Mouse (Mus musculus): ENCODE results near the gene Polr2j. TPM values are rescaled to one million over a fixed set of nuclear protein-coding genes. Genes with fewer than 3 reads are reported as not detected.

Gene Polr2j
- polyA plus RNA-seq, 1 experiment from 2014 or later = 261 TPM

DNA sequence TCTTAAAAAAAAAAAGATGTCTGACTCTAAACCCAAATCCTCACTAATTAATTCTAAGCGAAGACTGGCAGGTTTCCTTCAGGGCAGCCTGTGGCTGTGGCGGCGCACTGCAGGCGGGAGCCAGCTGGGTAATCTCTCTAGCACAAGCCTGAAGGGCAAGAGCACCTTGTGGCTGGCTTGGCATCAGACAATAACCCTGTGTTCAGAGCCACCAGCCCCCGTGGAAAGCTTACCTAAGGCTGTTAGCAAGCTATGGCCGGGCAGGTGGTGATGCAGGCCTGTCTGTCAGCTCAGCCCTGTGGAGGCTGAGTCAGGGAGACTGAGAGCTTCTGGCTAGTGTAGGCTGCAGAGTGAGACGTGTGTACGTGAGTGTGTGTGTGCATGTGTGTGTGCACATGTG lies 48.8 kb downstream of the Polr2j start:
- DNase-seq (ENCODE audit: low spot score) (no peak), ATAC-seq (replicated peaks; ENCODE audit: low FRiP score) (no peak)
- 0 out of 2 replicates have a peak, but pooled peaks cover 3% of the 10 kb centered on the region for H3K4me1 ChIP-seq (replicated peaks; ENCODE audit: control insufficient read depth, insufficient read depth, low read length)
- peaks cover 4% of the 10 kb centered on the region; the same call in 1 of the 2 replicates for H3K36me3 ChIP-seq (ENCODE audit: control insufficient read depth, insufficient read depth, low read length)
- 82% methylated on average over 8 of the region's 8 CpGs for WGBS
- no peaks in the 10 kb centered on the region for H3K27me3 ChIP-seq (replicated peaks; ENCODE audit: control insufficient read depth, insufficient read depth, low read length)
- H3K9ac ChIP-seq (ENCODE audit: low read depth, low read length) = no peak overlapping the region
- no peak overlapping the region for H3K4me3 ChIP-seq (ENCODE audit: low read depth, low read length)
- no peak overlapping the region for H3K4me2 ChIP-seq
- no peak overlapping the region for H3K27ac ChIP-seq (ENCODE audit: low read depth, low read length)
- no peaks in the 10 kb centered on the region for H3K9me3 ChIP-seq (ENCODE audit: control insufficient read depth, low read length)

DNA sequence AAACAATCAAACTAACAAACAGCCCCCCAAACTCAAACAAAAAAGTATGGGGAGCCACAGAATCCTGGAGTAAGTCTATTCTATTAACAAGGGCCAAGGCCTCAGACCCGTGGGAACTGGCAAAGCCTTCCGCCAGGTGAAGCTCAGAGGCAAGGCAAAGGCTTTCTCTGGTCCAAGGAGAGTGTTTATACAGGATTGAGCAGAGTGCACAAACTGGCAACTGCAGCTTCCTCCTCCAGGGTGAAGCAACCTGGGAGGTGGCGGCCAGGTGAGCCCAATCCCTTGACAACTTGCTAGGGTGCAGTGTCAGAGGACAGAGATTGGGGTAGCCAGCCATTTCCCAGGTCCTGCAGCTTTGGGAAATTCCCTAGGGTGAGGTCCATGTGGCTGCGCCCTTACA lies 50.9 kb downstream of the Polr2j start:
- Histone ChIP-seq H3K9me3 (ENCODE audit: control insufficient read depth, low read length) (no peaks in the 10 kb centered on the region), H3K9ac (ENCODE audit: low read depth, low read length) (no peak overlapping the region), H3K27ac (ENCODE audit: low read depth, low read length) (no peak overlapping the region), H3K4me1 (replicated peaks; ENCODE audit: control insufficient read depth, insufficient read depth, low read length) (peaks cover 10% of the 10 kb centered on the region), H3K36me3 (ENCODE audit: control insufficient read depth, insufficient read depth, low read length) (peaks cover 4% of the 10 kb centered on the region; the same call in 1 of the 2 replicates), H3K4me2 (no peak overlapping the region), H3K27me3 (replicated peaks; ENCODE audit: control insufficient read depth, insufficient read depth, low read length) (no peaks in the 10 kb centered on the region), H3K4me3 (ENCODE audit: low read depth, low read length) (no peak overlapping the region)
- DNase-seq (ENCODE audit: low spot score) = no peak
- ATAC-seq (replicated peaks; ENCODE audit: low FRiP score) = no peak
- WGBS = 81% methylated on average over 4 of the region's 4 CpGs

DNA sequence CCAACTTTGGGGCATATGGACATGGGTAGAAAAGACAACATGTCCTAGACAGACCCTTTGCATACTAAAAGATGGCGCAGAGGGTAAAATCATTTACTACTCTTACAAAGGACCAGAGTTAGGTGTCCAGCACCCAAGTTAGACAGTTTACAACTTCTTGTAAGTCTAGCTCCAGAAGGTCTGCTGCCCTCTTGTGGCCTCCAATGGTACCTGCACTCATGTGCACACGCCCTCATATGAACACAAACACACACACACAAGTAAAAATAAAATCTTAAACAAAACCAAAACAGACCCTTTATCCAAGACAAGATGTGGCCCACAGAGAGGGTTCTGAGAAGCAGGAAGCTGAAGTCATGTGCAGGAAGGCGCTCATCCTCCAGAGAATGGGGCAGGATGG lies 51.6 kb downstream of the Polr2j start:
- H3K27ac ChIP-seq (ENCODE audit: low read depth, low read length) = no peak overlapping the region
- H3K4me3 ChIP-seq (ENCODE audit: low read depth, low read length) = no peak overlapping the region
- H3K27me3 ChIP-seq (replicated peaks; ENCODE audit: control insufficient read depth, insufficient read depth, low read length) = no peaks in the 10 kb centered on the region
- 93% methylated on average over 3 of the region's 3 CpGs for WGBS
- ATAC-seq (replicated peaks; ENCODE audit: low FRiP score) (no peak), DNase-seq (ENCODE audit: low spot score) (no peak)
- no peak overlapping the region for H3K4me2 ChIP-seq
- H3K9me3 ChIP-seq (ENCODE audit: control insufficient read depth, low read length) = no peaks in the 10 kb centered on the region
- H3K9ac ChIP-seq (ENCODE audit: low read depth, low read length) = no peak overlapping the region
- H3K4me1 ChIP-seq (replicated peaks; ENCODE audit: control insufficient read depth, insufficient read depth, low read length) = peaks cover 11% of the 10 kb centered on the region
- peaks cover 4% of the 10 kb centered on the region; the same call in 1 of the 2 replicates for H3K36me3 ChIP-seq (ENCODE audit: control insufficient read depth, insufficient read depth, low read length)

DNA sequence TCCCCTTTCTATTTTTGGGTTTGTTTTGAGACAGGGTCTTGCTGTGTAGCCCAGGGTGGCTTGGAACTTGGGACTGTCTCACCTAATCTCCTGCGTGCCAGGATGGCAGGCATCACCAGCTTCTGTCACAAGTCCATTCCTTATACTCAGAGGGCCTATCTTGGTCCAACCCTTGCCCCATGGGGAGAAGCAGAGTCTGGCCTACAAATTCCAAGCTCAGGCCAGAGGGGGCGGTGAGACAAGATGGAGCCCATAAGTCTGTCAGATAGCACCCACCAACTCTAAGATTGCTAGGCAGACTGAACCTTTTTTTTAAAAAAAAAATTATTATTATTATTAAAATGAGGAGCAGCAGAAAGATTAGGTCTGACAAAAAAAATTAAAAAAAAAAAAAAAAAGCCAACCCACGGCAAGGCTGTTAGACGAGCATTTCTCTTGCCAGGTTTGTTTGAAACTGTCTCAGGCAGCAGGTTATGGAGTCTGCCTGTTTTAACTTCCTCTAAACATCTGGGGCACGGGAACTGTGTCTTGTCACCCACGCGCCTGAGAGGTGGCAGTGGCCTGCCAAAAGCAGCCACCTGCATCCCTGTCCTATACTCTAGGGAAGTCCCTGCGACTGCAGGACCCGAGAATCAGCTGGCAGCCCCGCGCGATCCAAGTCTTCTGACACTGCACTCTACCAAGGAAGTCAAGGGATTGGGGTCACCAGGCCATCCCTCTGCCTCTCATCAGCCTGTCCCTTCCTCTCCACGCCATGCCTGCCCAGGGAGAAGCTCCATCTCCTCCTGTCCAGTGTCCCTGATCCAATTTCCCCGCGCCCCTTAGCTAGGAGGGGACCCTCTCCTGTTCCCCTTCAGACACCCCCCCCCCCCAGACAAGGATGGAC lies 53.4 kb downstream of the Polr2j start:
- H3K27me3 ChIP-seq (replicated peaks; ENCODE audit: control insufficient read depth, insufficient read depth, low read length) = no peaks in the 10 kb centered on the region
- no peaks in the 10 kb centered on the region for H3K9me3 ChIP-seq (ENCODE audit: control insufficient read depth, low read length)
- peak; percentile 62 for DNase-seq (ENCODE audit: low spot score)
- ATAC-seq (replicated peaks; ENCODE audit: low FRiP score) = peak; percentile 46
- WGBS = 10% methylated on average over 15 of the region's 15 CpGs
- H3K4me3 ChIP-seq (ENCODE audit: low read depth, low read length) = peak overlapping the region; percentile 71
- peaks cover 11% of the 10 kb centered on the region for H3K4me1 ChIP-seq (replicated peaks; ENCODE audit: control insufficient read depth, insufficient read depth, low read length)
- H3K4me2 ChIP-seq = peak overlapping the region; percentile 98
- peak overlapping the region; percentile 76 for H3K9ac ChIP-seq (ENCODE audit: low read depth, low read length)
- peaks cover 4% of the 10 kb centered on the region; the same call in 1 of the 2 replicates for H3K36me3 ChIP-seq (ENCODE audit: control insufficient read depth, insufficient read depth, low read length)
- peak overlapping the region; percentile 29; the same call in 1 of the 2 replicates for H3K27ac ChIP-seq (ENCODE audit: low read depth, low read length)

- Histone ChIP-seq H3K4me1 (replicated peaks; ENCODE audit: control insufficient read depth, insufficient read depth, low read length) (peaks cover 11% of the 10 kb centered on the region), H3K27ac (ENCODE audit: low read depth, low read length) (peak within 1 kb of the TSS; percentile 74), H3K36me3 (ENCODE audit: control insufficient read depth, insufficient read depth, low read length) (peaks cover 4% of the 10 kb centered on the region; the same call in 1 of the 2 replicates), H3K9me3 (ENCODE audit: control insufficient read depth, low read length) (no peaks in the 10 kb centered on the region), H3K4me2 (peak within 1 kb of the TSS; percentile 98), H3K27me3 (replicated peaks; ENCODE audit: control insufficient read depth, insufficient read depth, low read length) (no peaks in the 10 kb centered on the region), H3K4me3 (ENCODE audit: low read depth, low read length) (peak within 1 kb of the TSS; percentile 71), H3K9ac (ENCODE audit: low read depth, low read length) (peak within 1 kb of the TSS; percentile 76)
- DNase-seq (ENCODE audit: low spot score) (peak; percentile 82), ATAC-seq (replicated peaks; ENCODE audit: low FRiP score) (peak; percentile 85)
- WGBS = 4% methylated on average over 48 of the region's 49 CpGs
Observed at GRCm38 (mm10) chr5:136170512-136171362, 54.3 kb downstream of the Polr2j start, which contains the start of gene Orai2. Gene Orai2 (minus strand): TSS chr5:136170713.

GRCm38 (mm10) chr5:136171363-136172341 lies 55.2 kb downstream of the Polr2j start:
- 21% methylated on average over 17 of the region's 17 CpGs for WGBS
- peak overlapping the region; percentile 71 for H3K4me3 ChIP-seq (ENCODE audit: low read depth, low read length)
- H3K36me3 ChIP-seq (ENCODE audit: control insufficient read depth, insufficient read depth, low read length) = peaks cover 4% of the 10 kb centered on the region; the same call in 1 of the 2 replicates
- peaks cover 11% of the 10 kb centered on the region for H3K4me1 ChIP-seq (replicated peaks; ENCODE audit: control insufficient read depth, insufficient read depth, low read length)
- peak overlapping the region; percentile 76 for H3K9ac ChIP-seq (ENCODE audit: low read depth, low read length)
- ATAC-seq (replicated peaks; ENCODE audit: low FRiP score) = no peak; the same call in 1 of the 2 replicates
- H3K4me2 ChIP-seq = peak overlapping the region; percentile 98
- H3K27ac ChIP-seq (ENCODE audit: low read depth, low read length) = peak overlapping the region; percentile 56
- no peaks in the 10 kb centered on the region for H3K27me3 ChIP-seq (replicated peaks; ENCODE audit: control insufficient read depth, insufficient read depth, low read length)
- no peaks in the 10 kb centered on the region for H3K9me3 ChIP-seq (ENCODE audit: control insufficient read depth, low read length)
- DNase-seq (ENCODE audit: low spot score) = peak; percentile 56

Data from liver, embryonic 11.5 days (tissue).